Mouse (Mus musculus): ENCODE data around the gene Tssc4.

The Tssc4 gene

DNA sequence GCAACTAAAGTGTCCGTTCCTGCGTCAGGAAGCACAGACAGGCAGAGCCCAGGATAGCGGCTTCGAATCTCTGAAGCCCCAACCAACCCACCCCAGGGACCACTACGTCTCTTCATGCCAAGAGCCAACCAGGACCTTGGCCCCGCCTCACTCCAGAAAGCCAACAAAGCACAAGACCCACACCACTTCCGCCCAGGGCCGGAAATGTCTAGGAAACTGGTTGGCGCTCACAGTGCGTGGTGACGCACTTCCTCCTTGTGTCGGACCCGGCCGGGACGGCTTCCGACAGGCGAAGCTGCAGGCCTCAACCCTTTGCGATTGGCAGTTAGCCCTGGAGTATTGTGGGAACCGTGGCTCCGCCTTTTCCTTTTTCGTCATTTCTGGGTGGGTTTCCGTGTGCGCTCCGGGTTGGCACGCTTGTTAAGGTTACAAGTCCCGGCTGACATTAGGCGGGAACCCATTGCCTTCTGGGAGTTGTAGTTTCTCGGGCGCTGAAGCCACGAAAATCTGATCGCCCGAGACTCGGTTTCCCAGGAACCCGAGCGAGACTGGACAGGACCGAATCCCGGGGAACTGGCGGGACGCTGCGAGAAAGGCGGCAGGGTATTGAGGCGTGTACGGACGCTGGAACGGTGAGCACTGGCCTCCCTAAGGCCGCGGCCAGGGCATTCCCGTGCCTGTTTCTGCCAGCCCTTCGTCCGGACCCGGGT is at the start of gene Tssc4:
Gene Tssc4 (plus strand): TSS at position 368 of the 710 bp plus-strand sequence.
- DNase-seq (ENCODE audit: low read depth, low spot score): peak; percentile 99

DNA sequence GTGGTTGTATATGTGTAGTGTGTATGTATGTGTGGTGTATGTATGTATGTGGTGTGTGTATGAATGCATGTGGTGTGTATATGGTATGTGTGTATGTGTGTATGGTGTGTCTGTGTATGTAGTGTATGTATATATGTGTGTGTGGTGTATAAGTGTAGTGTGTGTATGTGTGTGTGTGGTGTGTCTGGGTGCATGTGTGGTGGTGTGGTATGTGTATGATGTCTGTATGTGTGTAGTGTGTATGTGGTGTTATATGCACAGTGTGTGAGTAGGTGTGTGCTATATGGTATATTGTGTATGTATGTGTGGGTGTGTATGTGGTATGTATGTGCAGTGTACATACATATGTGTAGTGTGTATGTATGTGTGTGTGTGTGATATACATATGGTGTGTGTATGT is 49.0 kb upstream of the Tssc4 start:
- no peak for DNase-seq (ENCODE audit: low read depth, low spot score)

- peak; percentile 43 for DNase-seq (ENCODE audit: low read depth, low spot score)
These were observed 48.3 kb upstream of the Tssc4 start for GRCm38 (mm10) chr7:143020764-143021163.

DNA sequence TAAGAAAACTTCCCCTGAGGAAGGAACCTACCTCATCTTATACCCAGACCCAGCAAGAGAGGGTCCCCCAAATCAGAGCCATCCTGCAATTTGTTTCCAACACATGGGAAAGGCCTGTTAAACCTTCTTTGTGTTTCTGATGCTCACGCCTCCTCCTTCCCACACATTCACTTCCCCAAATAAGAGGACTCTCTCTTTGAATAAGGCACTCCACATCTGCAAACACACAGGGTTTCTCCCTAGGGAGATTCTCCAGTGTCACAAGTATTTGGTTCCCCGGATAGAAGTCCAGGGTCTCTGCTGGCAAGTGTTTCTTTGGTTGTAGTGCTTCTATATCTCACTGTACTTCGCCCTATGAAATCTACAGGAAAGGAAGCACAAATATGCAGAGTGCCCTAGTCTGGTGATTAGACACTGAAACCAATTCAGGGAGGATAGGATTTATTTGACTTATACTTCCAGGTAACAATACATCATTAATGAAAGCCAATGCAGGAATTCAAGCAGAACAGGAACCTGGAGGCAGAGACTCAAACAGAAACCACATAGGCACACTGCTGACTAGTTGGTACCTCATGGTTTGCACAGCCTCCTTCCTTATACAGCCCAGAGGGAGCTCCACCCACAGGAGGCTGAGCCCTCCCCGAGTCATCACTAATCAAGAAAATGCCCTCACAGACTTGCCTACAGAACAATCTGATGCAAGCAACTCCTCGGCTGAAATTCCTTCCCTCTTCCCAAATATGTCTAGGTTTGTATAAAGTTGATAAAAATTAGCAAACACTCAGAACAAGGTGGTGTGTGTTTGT is 47.5 kb upstream of the Tssc4 start:
- DNase-seq (ENCODE audit: low read depth, low spot score): peak; percentile 76

GRCm38 (mm10) chr7:143023499-143023898 is 45.5 kb upstream of the Tssc4 start:
- DNase-seq (ENCODE audit: low read depth, low spot score): peak; percentile 57

GRCm38 (mm10) chr7:143024293-143024692 is 44.8 kb upstream of the Tssc4 start:
- DNase-seq (ENCODE audit: low read depth, low spot score): no peak

DNA sequence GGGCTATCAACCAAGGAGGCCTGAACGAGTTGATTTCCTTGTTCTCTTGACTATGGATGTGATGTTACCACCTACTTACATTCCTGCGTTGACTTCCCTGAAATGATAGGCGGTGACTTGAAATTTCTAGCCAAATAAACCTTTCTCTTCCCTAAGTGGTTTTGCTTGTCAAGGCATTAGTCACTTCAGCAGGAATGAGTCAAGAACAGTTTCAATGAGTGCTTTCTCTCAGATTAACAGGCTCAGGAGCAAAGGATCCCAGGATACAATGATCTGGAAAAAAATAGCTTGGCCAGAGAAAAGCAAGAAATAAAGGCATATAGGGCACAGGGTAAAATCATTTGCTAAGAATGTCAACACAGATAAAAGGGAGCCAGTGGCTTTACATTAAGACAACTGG is 43.6 kb upstream of the Tssc4 start:
- DNase-seq (ENCODE audit: low read depth, low spot score): no peak

- DNase-seq (ENCODE audit: low read depth, low spot score): no peak
These were observed 41.9 kb upstream of the Tssc4 start for GRCm38 (mm10) chr7:143027196-143027595.

DNA sequence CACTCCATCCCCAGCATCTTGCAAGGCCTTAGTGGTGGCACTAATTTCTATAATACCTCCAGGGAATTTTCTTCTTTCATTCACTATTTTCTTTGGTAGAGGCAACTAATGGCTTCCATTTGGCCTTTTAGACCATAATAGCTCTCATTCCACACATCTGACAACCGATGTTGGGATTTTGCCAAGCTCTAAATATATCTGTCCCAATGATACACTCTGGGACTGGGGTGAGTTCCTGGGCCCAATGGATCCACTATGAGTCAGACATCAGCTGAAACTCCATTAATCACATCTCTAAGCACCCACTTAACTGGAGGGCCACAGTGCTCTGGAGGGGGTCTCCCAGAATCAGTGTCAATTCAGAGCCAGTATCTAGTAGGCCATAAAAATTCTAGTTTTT is 37.2 kb upstream of the Tssc4 start:
- no peak for DNase-seq (ENCODE audit: low read depth, low spot score)

DNA sequence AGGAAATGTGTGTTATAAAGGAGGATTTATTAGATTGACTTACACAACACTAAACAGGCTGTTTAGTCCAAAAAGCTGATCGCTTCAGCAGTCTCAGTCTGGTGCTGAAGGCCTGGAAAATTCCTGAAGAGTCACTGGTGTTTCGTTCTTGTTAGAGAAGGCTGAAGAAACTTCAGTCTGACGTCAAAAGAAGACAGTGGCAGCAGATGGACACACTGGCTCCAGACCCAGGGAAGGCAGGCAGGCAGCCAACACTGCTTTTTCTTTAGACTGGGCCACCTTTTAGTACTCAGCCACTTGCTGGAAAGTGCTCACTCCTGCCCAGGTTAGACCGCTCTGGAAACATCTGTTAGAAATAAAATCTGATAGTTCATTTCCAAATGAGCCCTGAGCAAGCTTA is 35.5 kb upstream of the Tssc4 start:
- no peak for DNase-seq (ENCODE audit: low read depth, low spot score)

DNA sequence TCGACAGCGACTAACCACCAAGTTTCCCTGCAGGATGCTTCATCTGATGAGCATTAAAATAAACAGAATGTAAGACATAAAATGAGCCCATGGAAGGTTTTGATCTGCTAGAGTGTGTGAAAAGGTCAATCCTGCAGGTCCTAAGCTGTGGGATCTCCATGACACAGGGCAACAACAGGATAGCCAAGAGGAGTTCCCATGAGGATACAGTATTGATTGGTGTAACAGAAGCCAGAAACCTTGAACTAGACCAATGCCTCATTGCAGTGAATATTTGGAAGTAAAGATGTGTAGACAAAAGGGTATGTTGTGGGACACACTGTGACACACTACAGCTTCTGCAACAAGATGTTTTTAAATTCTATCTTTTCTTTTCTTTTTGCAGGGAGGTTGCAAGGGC is 34.9 kb upstream of the Tssc4 start:
- DNase-seq (ENCODE audit: low read depth, low spot score): no peak

- no peak for DNase-seq (ENCODE audit: low read depth, low spot score)
These were observed 34.3 kb upstream of the Tssc4 start for GRCm38 (mm10) chr7:143034519-143035450.

GRCm38 (mm10) chr7:143036787-143037186 is 32.3 kb upstream of the Tssc4 start:
- DNase-seq (ENCODE audit: low read depth, low spot score): no peak

GRCm38 (mm10) chr7:143037306-143037705 is 31.7 kb upstream of the Tssc4 start:
- peak; percentile 62 for DNase-seq (ENCODE audit: low read depth, low spot score)

DNA sequence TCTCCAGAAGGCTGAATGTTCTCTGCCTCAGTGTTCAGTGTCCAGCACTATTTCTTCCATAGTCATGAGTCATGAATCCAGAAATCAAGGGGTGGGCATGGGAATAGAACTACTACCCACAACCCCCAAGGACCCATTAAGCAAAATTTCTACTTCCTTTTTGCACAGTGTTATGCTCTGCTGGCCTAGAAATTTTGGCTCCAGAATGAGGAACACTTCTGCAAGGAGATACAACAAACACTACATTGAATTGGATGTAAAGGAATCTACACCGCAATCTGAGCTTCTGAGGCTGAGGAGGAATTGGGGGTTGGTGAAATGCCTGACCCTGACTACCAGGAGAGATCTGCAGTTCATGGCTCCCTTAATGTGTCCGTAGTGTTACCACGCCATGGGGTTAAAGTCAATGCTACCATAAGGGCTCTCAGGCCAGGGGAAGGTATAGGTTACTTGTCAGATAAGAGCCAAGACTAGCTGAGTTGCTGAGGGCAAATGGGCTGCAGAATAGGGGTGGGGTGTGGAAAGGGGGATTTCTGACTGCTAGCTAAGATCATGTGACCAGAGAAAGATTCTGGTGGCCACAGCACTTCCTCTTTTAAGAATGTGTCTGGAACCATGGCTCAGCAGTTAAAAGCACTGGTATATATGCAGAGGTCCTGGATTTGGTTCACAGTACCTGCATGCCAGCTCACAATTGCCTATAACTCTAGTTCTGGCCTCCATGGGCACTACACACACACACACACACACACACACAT is 30.7 kb upstream of the Tssc4 start:
- DNase-seq (ENCODE audit: low read depth, low spot score): peak; percentile 87

- no peak for DNase-seq (ENCODE audit: low read depth, low spot score)
These were observed 28.5 kb upstream of the Tssc4 start for GRCm38 (mm10) chr7:143040561-143040960.

DNA sequence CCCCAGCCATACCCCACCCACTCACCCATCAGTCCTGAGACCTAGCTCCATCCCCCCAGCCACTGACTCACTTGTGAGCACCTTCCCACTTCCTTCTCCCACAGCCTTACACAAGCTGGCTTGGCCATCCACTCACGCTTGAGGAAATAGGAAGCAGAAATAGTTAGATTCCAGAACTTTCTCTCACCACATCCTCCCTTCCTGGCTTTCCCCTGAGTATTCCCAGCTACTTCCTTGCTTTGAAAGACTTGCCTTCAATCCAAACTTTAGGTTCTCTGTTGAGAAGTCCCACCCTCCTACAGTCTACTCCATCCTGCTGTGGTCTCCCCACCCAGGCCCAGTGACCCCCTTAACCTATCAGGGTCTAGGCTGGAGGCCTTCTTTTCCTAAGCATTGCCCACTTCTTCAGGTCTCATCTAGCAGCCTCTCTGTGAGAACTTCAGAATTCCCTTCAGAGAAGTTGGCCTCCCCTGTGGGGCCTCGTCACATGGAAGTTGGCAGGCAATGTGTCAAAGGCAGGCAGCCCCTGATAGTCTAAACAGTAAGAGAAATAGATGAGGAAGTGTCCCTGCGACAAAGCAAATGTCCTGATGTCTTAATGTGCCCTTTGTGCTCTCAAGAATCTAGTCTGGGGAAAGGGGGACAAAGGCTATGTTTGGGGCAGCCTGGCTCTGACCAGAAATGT is 27.8 kb upstream of the Tssc4 start:
- no peak for DNase-seq (ENCODE audit: low read depth, low spot score)

DNA sequence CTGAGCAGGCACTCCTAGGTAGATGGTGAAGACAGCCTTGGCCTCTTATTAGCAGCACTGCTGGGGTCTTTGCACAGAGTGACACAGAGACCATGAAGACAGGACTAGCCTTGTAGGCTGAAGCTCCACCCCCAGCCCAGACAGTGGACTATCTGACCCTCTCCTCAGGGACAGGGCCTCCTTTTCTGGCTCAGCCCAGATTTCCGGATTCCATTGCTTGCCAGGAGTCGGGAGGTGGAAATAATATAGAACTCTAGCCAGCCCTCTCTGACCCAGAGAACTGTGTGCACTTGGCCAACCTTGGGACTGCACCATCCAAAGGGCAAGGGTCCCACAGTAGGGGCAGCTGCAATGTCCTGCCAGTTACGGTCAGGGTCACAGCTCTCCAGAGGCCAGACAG is 27.0 kb upstream of the Tssc4 start:
- no peak for DNase-seq (ENCODE audit: low read depth, low spot score)

GRCm38 (mm10) chr7:143042897-143043300 is 26.1 kb upstream of the Tssc4 start:
- DNase-seq (ENCODE audit: low read depth, low spot score): no peak

- no peak for DNase-seq (ENCODE audit: low read depth, low spot score)
These were observed 24.8 kb upstream of the Tssc4 start for GRCm38 (mm10) chr7:143044049-143044825.

Measured in A20 (cell line).